ENCODE assay signal across 25 mouse cellular contexts in genomic region chr4:63440262-63440661, GRCm38 (mm10). TPM values are rescaled to one million over a fixed set of nuclear protein-coding genes. Genes with fewer than 3 reads are reported as not detected.
DNase-seq lines count a peak whose midpoint lies in the region; ATAC-seq and TF ChIP-seq lines count a peak whose summit lies in the region.
"Had no signal": no experiment of that assay in that cellular context is flagged by ENCODE, and none has a peak within 500 bp of the region (broad histone marks: within the 10 kb centered on the region; RNA-seq: fewer than 3 reads in every experiment).

No protein-coding gene starts in this region.

- peak; percentile 36 to 43 for DNase-seq in adrenal gland, postnatal 36 days
- no peak for DNase-seq in adrenal gland, adult 2 months
- DNase-seq in kidney, postnatal 0 days (ENCODE audit: low spot score): peak; percentile 69
- DNase-seq in kidney, postnatal 36 days: no peak
- DNase-seq in embryonic facial prominence, embryonic 14.5 days (ENCODE audit: low spot score): peak; percentile 60
- DNase-seq in retina, embryonic 14.5 days (ENCODE audit: low spot score): peak; percentile 69
- DNase-seq in frontal cortex, postnatal 25 days (ENCODE audit: low spot score in 2 of 2): no peak
- DNase-seq: cerebellum, adult 2 months; cerebellum, postnatal 36 days; gastrocnemius, postnatal 14 days; heart, adult 18-20 months; heart, postnatal 36 days; lung, adult 2 months; thymus, postnatal 25 days had no signal

- no peaks in the 10 kb centered on the region for H3K27me3 ChIP-seq in kidney, postnatal 0 days (ENCODE audit: insufficient read depth, low read length)
- no peaks in the 10 kb centered on the region for H3K27me3 ChIP-seq in embryonic facial prominence, embryonic 14.5 days (replicated peaks; ENCODE audit: control insufficient read depth, insufficient read depth, low read length)
- no peaks in the 10 kb centered on the region for H3K27me3 ChIP-seq in intestine, embryonic 15.5 days (replicated peaks)
- H3K27me3 ChIP-seq: embryonic facial prominence, embryonic 15.5 days; heart, embryonic 13.5 days; liver, embryonic 12.5 days; neural tube, embryonic 12.5 days; Patski had no signal

- H3K9ac ChIP-seq in kidney, postnatal 0 days (ENCODE audit: low read depth, low read length): no peak overlapping the region
- no peak overlapping the region for H3K9ac ChIP-seq in embryonic facial prominence, embryonic 14.5 days (ENCODE audit: low read depth, low read length)
- H3K9ac ChIP-seq in intestine, embryonic 15.5 days: no peak overlapping the region
- H3K9ac ChIP-seq: embryonic facial prominence, embryonic 15.5 days; heart, embryonic 13.5 days; hindbrain, embryonic 14.5 days; liver, embryonic 12.5 days; neural tube, embryonic 12.5 days had no signal

- H3K27ac ChIP-seq in kidney, postnatal 0 days: no peak overlapping the region
- no peak overlapping the region for H3K27ac ChIP-seq in embryonic facial prominence, embryonic 14.5 days (replicated peaks; ENCODE audit: low read depth, low read length)
- H3K27ac ChIP-seq in intestine, embryonic 15.5 days: no peak overlapping the region
- H3K27ac ChIP-seq: embryonic facial prominence, embryonic 15.5 days; forebrain, embryonic 10.5 days; heart, embryonic 13.5 days; hindbrain, embryonic 14.5 days; liver, embryonic 12.5 days; neural tube, embryonic 12.5 days had no signal

- no peak for TF ChIP-seq CTCF in kidney, postnatal 0 days (IDR thresholded peaks at IDR 0.05; ENCODE audit: low read depth)

- H3K4me2 ChIP-seq in kidney, postnatal 0 days (ENCODE audit: low read length): no peak overlapping the region
- H3K4me2 ChIP-seq in embryonic facial prominence, embryonic 14.5 days (ENCODE audit: low read depth, low read length): no peak overlapping the region
- no peak overlapping the region for H3K4me2 ChIP-seq in intestine, embryonic 15.5 days (replicated peaks)
- H3K4me2 ChIP-seq: embryonic facial prominence, embryonic 15.5 days; heart, embryonic 13.5 days; hindbrain, embryonic 14.5 days; liver, embryonic 12.5 days; midbrain, embryonic 11.5 days; neural tube, embryonic 12.5 days had no signal

- H3K4me1 ChIP-seq in kidney, postnatal 0 days (replicated peaks; ENCODE audit: insufficient read depth, low read length): no peaks in the 10 kb centered on the region
- peaks cover 8% of the 10 kb centered on the region; the same call in 1 of the 2 replicates for H3K4me1 ChIP-seq in embryonic facial prominence, embryonic 14.5 days (ENCODE audit: control insufficient read depth, insufficient read depth, low read length)
- no peaks in the 10 kb centered on the region; the same call in 1 of the 2 replicates for H3K4me1 ChIP-seq in intestine, embryonic 15.5 days (replicated peaks)
- H3K4me1 ChIP-seq: liver, embryonic 12.5 days had no signal

- H3K9me3 ChIP-seq in kidney, postnatal 0 days (replicated peaks; ENCODE audit: low read length): no peaks in the 10 kb centered on the region
- H3K9me3 ChIP-seq in embryonic facial prominence, embryonic 14.5 days (ENCODE audit: control insufficient read depth, low read length): peaks cover 4% of the 10 kb centered on the region; the same call in 1 of the 2 replicates
- H3K9me3 ChIP-seq in intestine, embryonic 15.5 days: no peaks in the 10 kb centered on the region
- H3K9me3 ChIP-seq: embryonic facial prominence, embryonic 15.5 days; liver, embryonic 12.5 days; neural tube, embryonic 12.5 days had no signal

- no peak for ATAC-seq in kidney, postnatal 0 days (replicated peaks; ENCODE audit: low FRiP score, low read depth)
- ATAC-seq in embryonic facial prominence, embryonic 14.5 days (ENCODE audit: low read depth): no peak; the same call in 1 of the 2 replicates
- no peak for ATAC-seq in intestine, embryonic 15.5 days
- ATAC-seq: CD4-positive, CD25-positive, alpha-beta regulatory T cell, adult 4 months; intestine, postnatal 0 days; liver, embryonic 12.5 days; Patski had no signal

- no peak overlapping the region for H3K4me3 ChIP-seq in kidney, postnatal 0 days (replicated peaks; ENCODE audit: low read depth, low read length)
- no peak overlapping the region for H3K4me3 ChIP-seq in embryonic facial prominence, embryonic 14.5 days (ENCODE audit: low read depth, low read length)
- no peak overlapping the region for H3K4me3 ChIP-seq in intestine, embryonic 15.5 days (replicated peaks)
- H3K4me3 ChIP-seq: embryonic facial prominence, embryonic 15.5 days; forebrain, embryonic 10.5 days; heart, embryonic 13.5 days; liver, embryonic 12.5 days; neural tube, embryonic 12.5 days had no signal

- 47% methylated on average over 7 of the region's 7 CpGs for WGBS in kidney, postnatal 0 days
- WGBS in embryonic facial prominence, embryonic 14.5 days: 45% methylated on average over 7 of the region's 7 CpGs
- 50% methylated on average over 7 of the region's 7 CpGs for WGBS in intestine, embryonic 15.5 days

- no peaks in the 10 kb centered on the region for H3K36me3 ChIP-seq in kidney, postnatal 0 days (ENCODE audit: insufficient read depth, low read length)
- H3K36me3 ChIP-seq in embryonic facial prominence, embryonic 14.5 days (ENCODE audit: control insufficient read depth, insufficient read depth, low read length): no peaks in the 10 kb centered on the region
- no peaks in the 10 kb centered on the region for H3K36me3 ChIP-seq in intestine, embryonic 15.5 days
- H3K36me3 ChIP-seq: embryonic facial prominence, embryonic 15.5 days; heart, embryonic 13.5 days; liver, embryonic 12.5 days; neural tube, embryonic 12.5 days had no signal

RNA-seq across cellular contexts. Expression of gene Akna, which starts 37.1 kb away (rescaled TPM):
- total RNA-seq in adrenal gland, postnatal 36 days (2021): 1 to 10 TPM; 2.6 to 4.3 TPM
- 1 to 10 TPM; 3.9 to 4.7 TPM for total RNA-seq in adrenal gland, adult 2 months (2021)
- polyA plus RNA-seq in adrenal gland, adult 2 months (2012; rRNA removed): 5.1 and 5.6 TPM in 2 replicates
- polyA plus RNA-seq in kidney, postnatal 0 days (2015; fragmentation: Nextera tagmentation; extraction: Ambion mirVana): 2.9 and 3.3 TPM in 2 replicates
- polyA plus RNA-seq in embryonic facial prominence, embryonic 14.5 days (2014; fragmentation: Nextera tagmentation; extraction: Ambion mirVana): 5.2 and 5.9 TPM in 2 replicates
- polyA plus RNA-seq in intestine, embryonic 15.5 days (2015; fragmentation: Nextera tagmentation; extraction: Ambion mirVana): 5.6 and 6.5 TPM in 2 replicates

RNA-seq across cellular contexts. Expression of gene Whrn, which starts 55.5 kb away (rescaled TPM):
- 10 to 100 TPM; 33.5 to 59.9 TPM for total RNA-seq in adrenal gland, postnatal 36 days (2021)
- 10 to 100 TPM; 51.5 to 57.1 TPM for total RNA-seq in adrenal gland, adult 2 months (2021)
- polyA plus RNA-seq in adrenal gland, adult 2 months (2012; rRNA removed): 96.9 and 101 TPM in 2 replicates
- polyA plus RNA-seq in kidney, postnatal 0 days (2015; fragmentation: Nextera tagmentation; extraction: Ambion mirVana): 3.4 TPM in 2 replicates
- polyA plus RNA-seq in embryonic facial prominence, embryonic 14.5 days (2014; fragmentation: Nextera tagmentation; extraction: Ambion mirVana): 4.4 and 5.0 TPM in 2 replicates
- polyA plus RNA-seq in intestine, embryonic 15.5 days (2015; fragmentation: Nextera tagmentation; extraction: Ambion mirVana): 4.0 and 4.6 TPM in 2 replicates

Comparison
In these comparisons a context has a peak if more than half of its experiments do, and no peak if none do; other contexts are left out.
1. DNase-seq: peak in adrenal gland, postnatal 36 days (2 of 2), kidney, postnatal 0 days (single experiment), embryonic facial prominence, embryonic 14.5 days (single experiment) and retina, embryonic 14.5 days (single experiment); none in adrenal gland, adult 2 months (single experiment), kidney, postnatal 36 days (0 of 2) and frontal cortex, postnatal 25 days (0 of 2).
2. RNA of gene Whrn, which starts 55.5 kb away (polyA plus RNA-seq): 96.9 to 101 TPM in adrenal gland, adult 2 months; 4.4 to 5.0 TPM in embryonic facial prominence, embryonic 14.5 days, 4.0 to 4.6 TPM in intestine, embryonic 15.5 days and 3.4 TPM in kidney, postnatal 0 days; every median in the first group is over 10 times any median in the second.